Mouse (Mus musculus): ENCODE measurements around the gene Gm49601. TPM values are rescaled to one million over a fixed set of nuclear protein-coding genes. Genes with fewer than 3 reads are reported as not detected.

The Gm49601 gene
- polyA plus RNA-seq, 1 experiment from 2014 or later: 0.28 TPM

- WGBS (ENCODE audit: insufficient replicate concordance): 17% methylated on average over 9 of the region's 9 CpGs
- peaks cover 90% of the 10 kb centered on the region for H3K27me3 ChIP-seq (ENCODE audit: control insufficient read depth, insufficient read depth, low read depth, low read length)
- H3K9ac ChIP-seq (ENCODE audit: low read depth, low read length): no peak overlapping the region
Measured at GRCm38 (mm10) chr16:18589080-18589621, 37.1 kb downstream of the Gm49601 start.

GRCm38 (mm10) chr16:18588738-18589055, 37.5 kb downstream of the Gm49601 start:
- Histone ChIP-seq H3K9ac (ENCODE audit: low read depth, low read length) (no peak overlapping the region), H3K27me3 (ENCODE audit: control insufficient read depth, insufficient read depth, low read depth, low read length) (peaks cover 95% of the 10 kb centered on the region), H3K27ac (ENCODE audit: low read length) (no peak overlapping the region), H3K4me1 (ENCODE audit: control insufficient read depth, low read depth, low read length) (peaks cover 8% of the 10 kb centered on the region), H3K4me2 (ENCODE audit: low read depth, low read length) (no peak overlapping the region), H3K9me3 (replicated peaks; ENCODE audit: control insufficient read depth, low read length) (no peaks in the 10 kb centered on the region), H3K4me3 (ENCODE audit: low read depth, low read length) (no peak overlapping the region), H3K36me3 (ENCODE audit: control insufficient read depth, insufficient read depth) (no peaks in the 10 kb centered on the region)
- no peak for ATAC-seq (ENCODE audit: low read depth)
- 4% methylated on average over 31 of the region's 31 CpGs for WGBS (ENCODE audit: insufficient replicate concordance)

More at GRCm38 (mm10) chr16:18589080-18589621, 37.1 kb downstream of the Gm49601 start:
- no peaks in the 10 kb centered on the region for H3K9me3 ChIP-seq (replicated peaks; ENCODE audit: control insufficient read depth, low read length)
- H3K36me3 ChIP-seq (ENCODE audit: control insufficient read depth, insufficient read depth): no peaks in the 10 kb centered on the region
- peaks cover 8% of the 10 kb centered on the region for H3K4me1 ChIP-seq (ENCODE audit: control insufficient read depth, low read depth, low read length)
- no peak for ATAC-seq (ENCODE audit: low read depth)
- no peak overlapping the region for H3K4me3 ChIP-seq (ENCODE audit: low read depth, low read length)
- H3K27ac ChIP-seq (ENCODE audit: low read length): no peak overlapping the region
- no peak overlapping the region for H3K4me2 ChIP-seq (ENCODE audit: low read depth, low read length)

DNA sequence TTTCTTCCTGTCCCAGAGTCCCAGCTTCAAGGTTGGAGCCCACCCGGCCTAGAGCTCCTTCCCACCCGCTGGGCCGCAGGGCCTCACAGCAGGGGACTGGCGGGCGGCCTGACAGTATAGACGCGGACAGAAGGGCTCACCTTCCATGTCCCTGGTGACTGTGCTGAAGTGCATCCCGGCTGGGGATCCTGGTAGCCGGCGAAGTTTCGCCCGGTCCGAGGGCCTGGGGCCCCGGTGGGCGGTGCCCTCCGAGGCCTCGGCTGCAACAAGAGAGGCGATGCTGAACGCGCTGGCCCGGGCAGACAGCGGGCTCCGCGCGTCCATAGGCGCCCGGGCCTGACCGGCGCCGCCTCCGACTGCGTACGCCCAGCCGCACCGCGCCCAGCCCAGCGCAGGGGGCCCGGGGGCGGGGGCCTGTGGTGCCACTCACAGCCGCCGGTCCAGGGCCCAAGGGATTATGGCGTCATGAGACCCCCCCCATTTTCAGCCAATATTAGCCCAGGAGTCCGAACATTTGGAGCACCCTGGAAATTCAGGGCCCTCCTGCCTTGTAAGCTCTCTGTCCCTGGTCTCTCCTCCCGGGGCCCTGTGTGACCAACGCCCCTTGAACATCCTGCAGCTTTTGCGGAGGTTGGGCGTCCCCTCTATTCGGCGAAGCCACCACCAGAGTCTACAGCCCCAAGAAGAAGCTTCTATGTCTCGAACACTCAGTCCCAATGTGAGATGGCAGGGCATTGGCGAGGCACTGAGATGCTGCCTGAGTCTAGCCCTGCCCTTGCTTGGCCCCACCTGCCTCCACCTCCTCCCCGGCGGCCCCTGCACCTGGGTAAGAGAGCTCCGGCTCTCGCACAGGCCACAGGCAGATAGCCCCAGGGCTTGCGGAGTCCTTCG, 38.1 kb downstream of the Gm49601 start:
- Histone ChIP-seq H3K4me3 (ENCODE audit: low read depth, low read length) (no peak overlapping the region), H3K4me1 (ENCODE audit: control insufficient read depth, low read depth, low read length) (peaks cover 8% of the 10 kb centered on the region), H3K27ac (ENCODE audit: low read length) (no peak overlapping the region), H3K4me2 (ENCODE audit: low read depth, low read length) (no peak overlapping the region), H3K27me3 (ENCODE audit: control insufficient read depth, insufficient read depth, low read depth, low read length) (peaks cover 97% of the 10 kb centered on the region), H3K9ac (ENCODE audit: low read depth, low read length) (no peak overlapping the region), H3K36me3 (ENCODE audit: control insufficient read depth, insufficient read depth) (no peaks in the 10 kb centered on the region), H3K9me3 (replicated peaks; ENCODE audit: control insufficient read depth, low read length) (no peaks in the 10 kb centered on the region)
- no peak for ATAC-seq (ENCODE audit: low read depth)
- WGBS (ENCODE audit: insufficient replicate concordance): 2% methylated on average over 57 of the region's 57 CpGs

DNA sequence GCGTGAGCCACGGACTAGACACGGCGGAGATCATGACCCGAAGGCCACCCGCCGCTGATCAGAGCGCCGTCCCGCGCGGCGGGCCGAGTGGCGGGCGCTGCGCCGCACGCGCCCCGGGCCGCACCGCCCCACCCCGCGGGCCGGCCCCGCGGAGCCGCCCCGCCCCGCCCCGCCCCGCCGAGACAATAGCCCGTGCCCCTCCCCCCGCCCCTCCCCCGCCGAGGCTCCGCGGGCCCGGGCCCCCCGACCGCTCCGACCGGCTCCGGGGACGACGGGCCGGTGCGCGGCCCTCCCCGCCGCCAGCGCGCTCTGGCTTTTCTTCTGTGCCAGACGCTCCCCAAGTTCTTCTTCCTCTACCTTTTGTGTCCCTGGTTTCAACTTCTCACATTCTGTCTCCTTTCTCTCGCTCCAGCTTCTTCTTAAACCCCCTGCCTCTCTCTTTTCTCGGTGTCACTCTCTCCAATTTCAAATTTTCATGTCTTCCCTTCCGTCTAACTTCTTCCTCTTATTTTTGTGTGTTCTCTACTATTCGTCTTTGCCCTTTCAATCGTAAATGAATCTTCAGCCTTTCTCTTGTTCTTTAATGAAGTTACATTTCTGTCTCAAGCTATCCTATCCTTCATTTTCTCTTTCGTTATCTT, 39.2 kb downstream of the Gm49601 start:
- WGBS (ENCODE audit: insufficient replicate concordance): 2% methylated on average over 29 of the region's 62 CpGs
- ATAC-seq (ENCODE audit: low read depth): no peak
- peak overlapping the region; percentile 41 for H3K4me2 ChIP-seq (ENCODE audit: low read depth, low read length)
- H3K9me3 ChIP-seq (replicated peaks; ENCODE audit: control insufficient read depth, low read length): no peaks in the 10 kb centered on the region
- H3K4me1 ChIP-seq (ENCODE audit: control insufficient read depth, low read depth, low read length): peaks cover 8% of the 10 kb centered on the region
- H3K36me3 ChIP-seq (ENCODE audit: control insufficient read depth, insufficient read depth): no peaks in the 10 kb centered on the region
- H3K9ac ChIP-seq (ENCODE audit: low read depth, low read length): no peak overlapping the region
- H3K4me3 ChIP-seq (ENCODE audit: low read depth, low read length): peak overlapping the region; percentile 31; the same call in 1 of the 2 replicates
- H3K27me3 ChIP-seq (ENCODE audit: control insufficient read depth, insufficient read depth, low read depth, low read length): peaks cover 100% of the 10 kb centered on the region
- H3K27ac ChIP-seq (ENCODE audit: low read length): no peak overlapping the region

DNA sequence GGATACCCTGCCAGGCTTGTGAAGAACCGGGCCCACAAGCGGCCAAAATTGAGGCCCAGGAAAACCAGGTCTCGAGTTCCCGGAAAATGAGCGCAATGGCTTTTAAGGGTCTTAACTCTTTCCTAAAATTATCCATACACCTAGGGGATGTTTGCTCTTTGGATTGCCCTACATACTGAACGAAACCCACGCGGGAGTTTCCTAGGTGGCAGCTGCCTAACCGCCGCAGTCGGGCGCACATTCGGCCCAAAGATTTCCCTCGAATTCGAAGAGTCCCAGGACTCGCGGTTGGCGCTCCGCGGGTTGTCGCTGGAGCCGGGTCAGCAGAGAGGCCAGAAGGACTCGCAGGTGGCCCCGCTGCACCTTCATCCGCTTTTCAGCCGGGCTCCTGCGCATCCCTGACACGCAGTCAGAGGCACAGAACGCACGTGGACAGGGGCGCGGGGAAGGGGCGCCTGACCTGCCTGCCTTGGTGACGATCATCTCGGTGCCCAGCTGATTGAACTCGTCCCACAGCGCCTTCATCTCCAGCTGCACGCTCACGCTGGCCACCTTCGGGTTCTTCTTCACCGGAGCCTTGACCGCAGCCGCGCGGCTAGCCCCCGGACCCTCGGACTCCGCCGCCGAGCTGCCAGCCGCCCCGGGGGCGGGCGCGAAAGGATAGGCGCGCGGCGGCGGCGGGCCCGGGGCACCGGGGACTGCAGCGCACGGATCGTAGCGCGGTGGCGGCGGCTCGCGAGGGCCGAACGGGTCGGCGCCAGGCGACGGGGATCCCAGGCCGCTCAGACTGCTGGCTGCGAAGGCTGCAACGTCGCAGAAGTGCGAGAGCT, 39.9 kb downstream of the Gm49601 start:
- H3K4me3 ChIP-seq (ENCODE audit: low read depth, low read length): peak overlapping the region; percentile 31; the same call in 1 of the 2 replicates
- H3K9ac ChIP-seq (ENCODE audit: low read depth, low read length): no peak overlapping the region
- 2% methylated on average over 68 of the region's 83 CpGs for WGBS (ENCODE audit: insufficient replicate concordance)
- H3K36me3 ChIP-seq (ENCODE audit: control insufficient read depth, insufficient read depth): no peaks in the 10 kb centered on the region
- peaks cover 4% of the 10 kb centered on the region for H3K4me1 ChIP-seq (ENCODE audit: control insufficient read depth, low read depth, low read length)
- peaks cover 100% of the 10 kb centered on the region for H3K27me3 ChIP-seq (ENCODE audit: control insufficient read depth, insufficient read depth, low read depth, low read length)
- no peaks in the 10 kb centered on the region for H3K9me3 ChIP-seq (replicated peaks; ENCODE audit: control insufficient read depth, low read length)
- no peak for ATAC-seq (ENCODE audit: low read depth)
- peak overlapping the region; percentile 41 for H3K4me2 ChIP-seq (ENCODE audit: low read depth, low read length)
- H3K27ac ChIP-seq (ENCODE audit: low read length): no peak overlapping the region

DNA sequence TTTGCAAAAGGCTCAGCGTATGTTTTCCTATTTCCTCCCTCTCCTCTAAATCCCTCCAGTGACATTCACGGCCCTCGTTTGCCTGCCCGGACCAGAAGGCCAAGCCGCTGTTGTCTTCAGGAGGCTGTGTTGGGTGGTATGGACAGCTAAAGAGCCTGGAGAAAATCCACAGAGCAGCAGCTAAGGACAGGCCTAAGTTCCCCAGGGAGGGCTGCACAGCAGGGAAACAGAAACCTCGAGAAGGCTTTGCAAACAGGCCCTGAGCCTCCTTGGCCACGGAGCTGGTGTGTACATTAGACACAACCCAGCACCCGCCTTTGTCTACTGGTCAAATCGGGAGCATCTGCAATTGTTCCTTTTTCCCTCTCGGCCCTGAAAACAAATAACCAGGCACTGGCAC, 40.6 kb downstream of the Gm49601 start:
- H3K4me3 ChIP-seq (ENCODE audit: low read depth, low read length): no peak overlapping the region
- WGBS (ENCODE audit: insufficient replicate concordance): 10% methylated on average over 10 of the region's 10 CpGs

DNA sequence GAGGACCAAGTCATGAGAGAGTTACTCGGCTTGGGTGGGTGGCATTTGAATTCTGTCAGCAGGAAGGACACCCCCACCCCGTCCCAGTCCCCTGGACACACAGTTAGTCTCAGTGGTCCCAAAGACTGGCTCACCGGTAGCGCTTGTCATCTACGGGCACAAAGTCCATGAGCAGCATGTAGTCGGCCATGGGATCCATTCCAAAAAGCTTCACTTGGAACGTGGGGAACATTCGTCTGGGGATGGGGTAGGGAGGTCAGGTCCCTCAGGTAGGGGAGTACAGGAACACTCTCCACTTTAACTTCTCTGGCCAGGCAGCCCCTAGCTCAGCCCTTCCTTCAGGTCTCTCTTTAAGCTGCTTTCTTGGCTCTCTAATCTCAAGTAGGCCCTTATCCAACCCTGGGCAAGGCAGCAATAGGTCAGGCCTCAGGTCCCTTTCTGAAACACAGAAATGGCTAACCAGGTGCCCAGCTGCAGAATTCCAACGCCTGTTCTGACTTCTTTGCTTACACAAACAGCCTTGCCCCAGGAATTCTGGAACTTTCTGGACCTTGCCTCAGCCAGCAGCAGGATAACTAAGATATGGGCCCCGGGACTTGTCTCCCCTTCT, 41.2 kb downstream of the Gm49601 start:
- Histone ChIP-seq H3K27me3 (ENCODE audit: control insufficient read depth, insufficient read depth, low read depth, low read length) (peaks cover 100% of the 10 kb centered on the region), H3K4me1 (ENCODE audit: control insufficient read depth, low read depth, low read length) (peaks cover 4% of the 10 kb centered on the region), H3K4me3 (ENCODE audit: low read depth, low read length) (no peak overlapping the region), H3K9ac (ENCODE audit: low read depth, low read length) (no peak overlapping the region), H3K4me2 (ENCODE audit: low read depth, low read length) (no peak overlapping the region), H3K9me3 (replicated peaks; ENCODE audit: control insufficient read depth, low read length) (no peaks in the 10 kb centered on the region), H3K27ac (ENCODE audit: low read length) (no peak overlapping the region), H3K36me3 (ENCODE audit: control insufficient read depth, insufficient read depth) (no peaks in the 10 kb centered on the region)
- no peak for ATAC-seq (ENCODE audit: low read depth)
- 28% methylated on average over 10 of the region's 10 CpGs for WGBS (ENCODE audit: insufficient replicate concordance)

More for the DNA sequence above, 40.6 kb downstream of the Gm49601 start:
- H3K27ac ChIP-seq (ENCODE audit: low read length): no peak overlapping the region
- H3K4me1 ChIP-seq (ENCODE audit: control insufficient read depth, low read depth, low read length): peaks cover 4% of the 10 kb centered on the region
- no peaks in the 10 kb centered on the region for H3K9me3 ChIP-seq (replicated peaks; ENCODE audit: control insufficient read depth, low read length)
- H3K4me2 ChIP-seq (ENCODE audit: low read depth, low read length): no peak overlapping the region
- H3K36me3 ChIP-seq (ENCODE audit: control insufficient read depth, insufficient read depth): no peaks in the 10 kb centered on the region
- no peak overlapping the region for H3K9ac ChIP-seq (ENCODE audit: low read depth, low read length)
- ATAC-seq (ENCODE audit: low read depth): no peak
- H3K27me3 ChIP-seq (ENCODE audit: control insufficient read depth, insufficient read depth, low read depth, low read length): peaks cover 100% of the 10 kb centered on the region

- peaks cover 96% of the 10 kb centered on the region for H3K27me3 ChIP-seq (ENCODE audit: control insufficient read depth, insufficient read depth, low read depth, low read length)
- ATAC-seq (ENCODE audit: low read depth): no peak
- 39% methylated on average over 10 of the region's 10 CpGs for WGBS (ENCODE audit: insufficient replicate concordance)
Measured at GRCm38 (mm10) chr16:18583673-18584357, 42.4 kb downstream of the Gm49601 start.

More at GRCm38 (mm10) chr16:18583673-18584357, 42.4 kb downstream of the Gm49601 start:
- H3K4me3 ChIP-seq (ENCODE audit: low read depth, low read length): no peak overlapping the region
- H3K4me1 ChIP-seq (ENCODE audit: control insufficient read depth, low read depth, low read length): peaks cover 4% of the 10 kb centered on the region
- no peak overlapping the region for H3K9ac ChIP-seq (ENCODE audit: low read depth, low read length)
- no peak overlapping the region for H3K4me2 ChIP-seq (ENCODE audit: low read depth, low read length)
- H3K9me3 ChIP-seq (replicated peaks; ENCODE audit: control insufficient read depth, low read length): no peaks in the 10 kb centered on the region
- no peak overlapping the region for H3K27ac ChIP-seq (ENCODE audit: low read length)
- no peaks in the 10 kb centered on the region for H3K36me3 ChIP-seq (ENCODE audit: control insufficient read depth, insufficient read depth)
